Mouse (Mus musculus): ENCODE data around the gene Saa4.
"Not testable (repeated sequence)": the region's sequence is repeated elsewhere in the genome, so short reads cannot be mapped to it uniquely, and the experiment has no call there.

Saa4 gene

GRCm38 (mm10) chr7:46716897-46717296 lies 15.5 kb downstream of the Saa4 start:
- DNase-seq (ENCODE audit: low read depth, low spot score): no peak

GRCm38 (mm10) chr7:46715600-46715999 lies 16.8 kb downstream of the Saa4 start, which contains the start of gene Saa3:
Saa3 (minus strand) TSS chr7:46715700.
- no peak for DNase-seq (ENCODE audit: low read depth, low spot score)

GRCm38 (mm10) chr7:46714518-46714917 lies 17.9 kb downstream of the Saa4 start:
- peak; percentile 84 for DNase-seq (ENCODE audit: low read depth, low spot score)

GRCm38 (mm10) chr7:46712250-46712649 lies 20.2 kb downstream of the Saa4 start:
- DNase-seq (ENCODE audit: low read depth, low spot score): peak; percentile 27

GRCm38 (mm10) chr7:46710390-46710844 lies 22.0 kb downstream of the Saa4 start, which contains the start of gene Saal1:
Saal1 (minus strand) TSS chr7:46710680.
- peak; percentile 91 for DNase-seq (ENCODE audit: low read depth, low spot score)

- DNase-seq (ENCODE audit: low read depth, low spot score): no peak
Observed at GRCm38 (mm10) chr7:46700521-46701025, 31.8 kb downstream of the Saa4 start.

- no peak for DNase-seq (ENCODE audit: low read depth, low spot score)
Observed at GRCm38 (mm10) chr7:46696754-46697153, 35.6 kb downstream of the Saa4 start.

GRCm38 (mm10) chr7:46686827-46687226 lies 45.6 kb downstream of the Saa4 start:
- DNase-seq (ENCODE audit: low read depth, low spot score): no peak

GRCm38 (mm10) chr7:46680732-46681131 lies 51.7 kb downstream of the Saa4 start:
- DNase-seq (ENCODE audit: low read depth, low spot score): no peak

- not testable (repeated sequence) for DNase-seq (ENCODE audit: low read depth, low spot score)
Observed at GRCm38 (mm10) chr7:46679044-46679443, 53.4 kb downstream of the Saa4 start.

GRCm38 (mm10) chr7:46678417-46678816 lies 54.0 kb downstream of the Saa4 start:
- DNase-seq (ENCODE audit: low read depth, low spot score): no peak
